Mouse (Mus musculus): ENCODE data around the gene Hacd2.

Hacd2 gene

DNA sequence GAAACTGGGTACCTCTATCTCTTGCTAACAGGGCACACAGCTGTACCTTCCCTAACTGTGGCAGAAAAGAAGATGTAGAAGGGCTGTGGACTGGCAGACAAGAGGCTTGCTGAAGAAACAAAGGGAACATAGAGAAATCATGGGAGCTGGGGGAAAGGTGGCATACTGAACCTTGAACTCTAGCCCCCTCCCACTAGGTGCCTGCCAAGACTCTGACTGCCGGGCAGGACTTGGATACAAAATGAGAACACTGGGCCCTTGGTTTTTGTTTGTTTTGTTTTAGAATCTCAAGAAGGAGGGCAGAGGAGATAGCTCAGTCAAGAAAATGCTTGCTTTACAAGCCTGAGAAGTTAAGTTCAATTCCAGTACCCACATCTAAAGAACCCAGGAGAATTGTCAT, 14.9 kb upstream of the Hacd2 start:
- no peak for DNase-seq

DNA sequence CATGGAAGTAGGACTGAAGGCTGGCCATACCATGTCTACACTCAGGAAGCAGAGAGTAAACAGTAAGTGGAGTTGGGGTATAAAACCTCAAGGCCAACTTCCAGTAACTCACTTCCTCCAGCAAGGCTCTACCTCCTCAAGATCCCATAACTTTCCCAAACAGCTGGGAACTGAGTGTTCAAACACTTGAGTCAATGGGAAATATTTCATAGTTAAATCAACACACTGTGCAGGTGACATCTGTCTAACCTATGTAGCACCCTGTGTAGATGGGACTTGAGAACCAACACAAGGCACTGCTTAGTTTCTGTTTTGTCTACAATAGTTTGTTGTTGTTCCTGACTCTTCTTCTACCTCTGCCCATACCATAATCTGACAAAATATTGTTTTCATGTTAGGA, 13.8 kb upstream of the Hacd2 start:
- no peak for DNase-seq

DNA sequence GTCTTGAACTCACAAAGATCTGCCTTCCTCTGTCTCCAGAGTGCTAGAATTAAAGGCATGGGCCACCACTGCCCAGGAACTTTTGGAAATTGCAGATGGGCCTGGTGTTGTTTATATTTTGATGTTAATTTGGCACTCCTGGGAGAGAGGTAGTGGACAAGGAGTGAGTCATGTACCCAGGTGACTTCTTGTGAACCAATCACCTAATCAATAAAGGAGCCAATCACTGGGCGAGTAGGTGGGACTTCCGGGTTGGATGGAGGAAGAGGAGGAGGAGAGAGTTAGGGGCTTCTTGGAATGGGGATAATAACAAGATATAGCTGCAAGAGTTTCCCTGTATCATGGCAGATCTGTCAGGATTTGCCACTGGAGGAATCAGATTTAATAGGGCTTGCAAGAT, 8.7 kb upstream of the Hacd2 start:
- no peak for DNase-seq

DNA sequence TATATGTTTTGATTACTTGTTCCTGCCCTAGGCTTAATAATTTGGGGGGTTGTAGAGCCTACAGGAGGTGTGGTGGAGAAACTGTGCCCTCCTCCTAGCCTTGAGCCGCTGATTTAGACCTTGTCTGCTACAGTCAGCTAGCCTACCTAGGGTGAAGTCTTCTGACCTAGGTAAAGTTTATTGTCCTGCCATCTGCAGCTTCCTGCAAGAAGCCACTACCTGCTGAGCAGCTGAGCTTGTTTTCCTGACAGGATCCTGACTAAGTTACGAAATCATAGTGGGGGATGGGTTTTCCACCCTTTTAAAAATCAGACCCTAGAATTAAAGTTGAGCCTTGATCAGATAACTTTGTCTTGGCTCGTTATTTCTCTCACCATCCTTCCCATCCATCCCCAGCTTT, 5.7 kb upstream of the Hacd2 start:
- DNase-seq = no peak

DNA sequence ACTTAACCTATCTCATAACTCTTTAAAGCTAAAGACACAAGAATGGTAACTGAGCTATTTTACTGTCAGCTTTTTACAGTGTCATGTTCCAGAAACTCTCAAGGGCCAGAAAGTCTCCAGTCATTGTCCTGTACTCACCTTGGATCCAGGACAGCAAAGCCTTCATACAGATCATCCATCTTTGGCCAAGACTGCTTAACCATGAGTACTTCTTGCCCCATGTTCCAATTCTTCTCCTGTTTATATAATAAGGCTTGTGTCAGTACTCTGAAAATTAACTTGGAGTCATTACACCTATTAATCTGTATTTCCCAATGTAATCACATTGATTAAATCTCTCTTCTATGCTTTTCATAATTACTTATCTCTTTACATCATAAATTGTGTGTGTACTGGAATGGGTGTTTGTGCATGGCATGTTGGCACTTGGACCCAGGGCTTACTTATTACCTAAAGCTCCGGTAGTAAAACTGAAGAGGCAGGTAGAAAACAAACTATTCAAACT, 3.7 kb upstream of the Hacd2 start:
- DNase-seq = no peak

DNA sequence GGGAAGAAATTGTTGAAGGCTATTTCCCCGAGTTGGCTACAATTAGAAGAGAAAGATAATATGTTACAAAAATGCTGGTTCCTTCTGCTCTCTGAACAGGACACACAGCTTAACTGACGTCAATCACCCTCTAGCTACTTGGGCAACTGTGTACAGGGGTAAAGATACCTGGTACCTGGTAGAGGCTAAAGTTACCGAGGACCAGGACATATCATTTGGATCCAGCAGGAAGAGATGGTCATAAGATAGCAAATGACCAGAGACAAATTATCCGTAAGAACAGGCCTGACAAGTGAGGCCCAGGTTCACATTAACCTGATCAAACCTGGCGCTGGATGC, 356 bp upstream of the Hacd2 start:
- DNase-seq = no peak

DNA sequence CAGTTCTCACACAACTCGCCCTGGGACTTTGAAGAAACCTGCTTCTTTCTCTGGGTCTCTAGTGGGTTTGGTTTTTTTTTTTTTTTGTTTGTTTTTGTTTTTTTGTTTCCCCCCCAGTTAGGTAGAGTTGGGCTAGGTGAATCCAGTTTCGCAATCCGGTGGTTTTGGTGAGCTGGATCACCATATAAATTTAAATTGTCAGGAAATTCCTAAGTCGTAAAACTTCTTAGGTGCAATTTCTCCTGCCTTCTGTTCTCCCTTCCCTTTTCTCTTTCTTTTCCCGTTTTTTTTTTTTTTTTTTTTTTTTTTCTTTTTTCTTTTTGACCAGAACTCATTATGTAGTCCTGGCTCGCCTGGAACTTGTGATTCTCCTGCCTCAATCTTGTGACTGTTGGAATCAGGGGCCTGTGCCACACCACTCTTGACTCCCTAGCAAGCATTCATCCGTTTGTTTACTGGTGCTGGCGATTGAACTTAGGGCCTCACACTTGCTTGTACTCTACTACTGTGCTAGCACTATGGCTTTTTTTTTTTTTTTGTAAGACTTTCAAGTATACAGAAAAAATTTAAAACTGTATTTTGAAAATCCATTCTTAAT, 1.0 kb downstream of the Hacd2 start:
- no peak for DNase-seq

DNA sequence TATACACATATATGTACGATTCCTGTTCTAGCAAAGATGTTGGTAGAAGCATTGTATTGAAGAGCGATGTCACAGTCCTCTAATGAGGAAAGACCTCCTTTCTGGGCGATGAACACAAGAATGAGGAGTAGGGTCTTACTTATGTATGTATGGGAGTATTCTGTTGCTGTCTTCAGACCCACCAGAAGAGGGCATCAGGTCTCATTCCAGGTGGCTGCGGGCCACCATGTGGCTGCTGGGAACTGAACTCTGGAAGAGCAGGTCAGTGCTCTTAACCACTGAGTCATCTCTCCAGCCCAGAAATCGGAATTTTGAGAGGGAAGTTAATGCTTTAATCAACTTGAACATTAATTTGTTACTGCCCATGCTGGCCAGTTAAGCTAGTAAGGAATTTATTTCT, 2.1 kb downstream of the Hacd2 start:
- no peak for DNase-seq

DNA sequence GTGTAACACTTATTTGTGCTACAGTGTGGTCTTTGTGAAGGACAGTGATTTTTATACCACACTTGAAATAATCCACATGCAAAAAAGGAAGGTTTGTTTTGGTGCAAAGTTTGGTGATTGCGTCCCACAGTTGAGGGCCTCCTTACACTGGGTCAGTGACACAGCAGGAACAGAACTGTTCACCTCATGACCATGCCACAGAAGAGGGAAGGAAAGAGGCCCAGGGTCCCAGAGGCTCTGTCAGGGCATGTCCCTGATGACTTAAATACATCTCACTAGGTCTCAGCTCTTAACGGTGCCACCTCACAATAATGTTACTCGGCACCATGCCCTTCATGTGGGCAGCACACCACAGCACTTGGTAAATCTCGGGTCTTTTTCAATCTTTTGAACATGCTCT, 3.1 kb downstream of the Hacd2 start:
- no peak for DNase-seq

DNA sequence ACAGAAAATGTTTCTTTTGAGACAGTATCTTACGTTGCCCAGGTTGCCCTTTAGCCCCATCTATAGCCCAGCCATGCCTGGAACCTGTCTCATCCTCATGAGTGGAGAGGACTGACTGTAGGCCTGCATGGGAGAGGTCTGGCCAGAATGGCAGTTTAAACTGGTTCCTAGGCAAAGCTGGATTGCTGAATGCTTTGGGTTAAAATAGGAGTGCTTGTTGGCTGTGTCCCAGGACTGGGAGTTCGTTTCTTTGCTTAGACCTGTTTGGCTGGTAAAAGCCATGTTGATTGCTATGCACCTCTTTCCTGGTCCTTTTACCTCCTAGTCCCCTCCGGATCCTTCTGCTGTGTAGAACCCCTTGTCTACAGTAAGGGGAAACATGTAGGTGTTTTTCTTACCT, 11.0 kb downstream of the Hacd2 start:
- DNase-seq = no peak

DNA sequence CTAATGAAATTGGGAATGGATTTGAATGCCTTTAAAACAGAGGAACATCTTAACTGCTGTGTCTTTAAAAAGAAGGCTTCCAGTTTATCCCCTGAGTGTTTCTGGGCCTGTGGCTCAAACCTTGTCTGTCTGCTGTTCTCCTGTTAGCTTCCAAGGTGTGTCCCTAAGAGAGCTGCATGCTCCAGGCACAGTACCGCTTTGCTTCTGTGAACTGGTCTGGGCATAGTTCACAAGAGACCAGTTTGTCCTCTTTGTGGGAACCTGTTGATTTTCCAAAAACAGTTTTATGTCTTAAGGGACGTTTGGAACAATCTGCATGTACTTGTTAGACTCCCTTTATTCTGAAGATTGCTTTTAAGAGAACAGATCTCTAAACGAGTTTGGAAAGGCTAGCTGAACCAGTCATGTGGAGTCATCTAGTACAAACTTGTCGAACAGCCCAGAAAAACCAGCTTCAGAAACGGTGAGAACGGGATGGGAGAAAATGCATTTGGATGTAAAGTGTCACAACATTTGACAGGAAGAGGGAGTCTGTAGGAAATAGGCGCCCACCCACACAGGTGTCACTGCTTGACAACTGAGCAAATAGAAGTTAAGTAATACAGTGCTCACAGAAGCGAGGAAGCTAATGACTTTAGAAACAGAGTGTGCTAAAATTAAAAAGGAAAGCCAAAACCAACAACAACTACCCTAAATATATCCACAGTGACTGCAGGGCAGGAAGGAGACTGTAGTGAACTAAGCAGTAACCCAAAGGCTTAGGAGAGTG, 11.8 kb downstream of the Hacd2 start:
- no peak for DNase-seq

DNA sequence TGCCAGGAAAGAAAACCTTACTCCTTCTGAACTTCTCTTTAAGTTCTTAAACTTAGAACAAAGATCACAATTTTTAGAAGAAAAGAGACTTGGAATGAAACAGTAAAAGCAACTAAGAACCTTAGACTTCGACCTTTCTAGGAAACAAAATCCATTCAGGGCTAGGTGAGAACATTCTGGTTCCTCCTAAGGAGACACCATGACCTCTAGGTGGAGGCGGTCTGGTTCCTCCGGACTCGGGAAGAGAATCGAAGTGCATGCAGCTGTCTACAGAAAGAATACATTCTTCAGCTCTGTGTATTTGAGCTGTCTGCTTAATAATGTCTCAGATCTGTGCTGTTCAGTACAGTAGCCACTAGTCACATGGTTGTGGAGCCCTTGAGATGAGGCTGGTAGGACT, 12.7 kb downstream of the Hacd2 start:
- no peak for DNase-seq

DNA sequence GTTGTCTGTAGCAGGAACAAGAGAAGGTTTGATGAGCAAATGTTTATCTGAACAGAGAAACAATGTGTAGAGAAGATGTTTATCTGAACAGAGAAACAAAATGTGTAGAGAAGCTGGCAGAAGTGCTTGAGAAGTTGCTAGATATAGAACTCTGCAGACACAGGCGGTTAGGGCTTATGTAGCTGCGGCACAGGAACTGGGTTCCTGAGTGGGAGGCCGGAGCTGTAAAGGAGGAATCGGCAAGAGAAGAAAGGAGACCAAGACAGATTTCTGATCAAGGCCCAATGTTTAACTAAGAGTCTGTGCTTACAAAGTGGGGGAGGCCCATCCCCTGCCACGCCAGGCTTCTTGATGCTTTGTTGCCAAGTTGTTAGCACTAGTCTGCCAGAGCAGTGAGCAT, 14.5 kb downstream of the Hacd2 start:
- DNase-seq = no peak

DNA sequence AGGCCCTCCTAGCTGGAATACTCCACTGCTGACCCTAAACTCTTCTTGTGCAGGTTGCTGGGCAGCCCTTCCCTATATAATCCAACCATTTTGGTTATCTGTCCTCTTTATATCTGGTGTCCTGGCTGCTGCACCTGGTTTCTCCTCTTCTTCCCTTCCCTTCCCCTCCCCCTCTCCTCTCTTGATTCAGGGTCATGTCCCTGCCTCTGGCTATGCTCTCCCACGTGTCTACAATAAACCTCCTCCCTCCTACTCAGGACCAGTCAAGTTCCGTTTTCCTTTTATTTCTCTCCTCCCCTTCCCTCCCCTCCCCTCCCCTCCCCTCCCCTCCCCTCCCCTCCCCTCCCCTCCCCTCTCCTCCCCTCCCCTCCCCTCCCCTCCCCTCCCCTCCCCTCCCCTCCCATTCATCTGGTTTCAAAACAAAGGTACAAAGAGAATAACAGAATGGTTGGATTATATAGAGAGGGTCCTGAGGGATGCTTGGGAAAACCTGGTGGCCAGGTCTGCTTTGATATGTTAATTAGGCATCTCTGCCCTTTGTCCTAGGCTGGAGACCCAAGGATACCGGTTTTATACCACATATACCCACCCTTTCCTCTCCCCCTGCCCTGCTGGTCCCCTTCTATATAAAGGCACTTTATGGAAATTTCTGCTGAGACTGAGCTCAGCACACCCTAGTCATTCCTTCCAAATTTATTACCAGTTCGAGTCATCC, 16.3 kb downstream of the Hacd2 start:
- DNase-seq = no peak

DNA sequence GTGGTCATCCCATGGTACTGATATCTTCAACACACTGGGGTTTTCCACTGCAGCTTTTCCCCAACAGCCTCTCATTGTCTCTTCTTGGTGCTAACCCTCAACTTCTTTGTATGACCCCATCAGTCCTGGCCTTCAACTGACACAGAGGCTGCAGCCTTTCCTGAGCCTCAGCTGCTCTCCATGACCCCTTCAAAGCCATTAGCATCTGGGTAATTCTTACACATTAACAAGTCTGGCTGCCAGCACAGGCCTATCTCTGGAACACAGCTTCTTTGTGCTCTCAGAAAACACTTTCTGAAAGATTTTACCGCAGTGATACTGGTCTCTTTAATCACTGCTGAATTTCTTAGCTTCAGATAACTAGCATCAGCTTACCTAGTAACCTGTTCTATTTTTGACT, 17.9 kb downstream of the Hacd2 start:
- no peak for DNase-seq

DNA sequence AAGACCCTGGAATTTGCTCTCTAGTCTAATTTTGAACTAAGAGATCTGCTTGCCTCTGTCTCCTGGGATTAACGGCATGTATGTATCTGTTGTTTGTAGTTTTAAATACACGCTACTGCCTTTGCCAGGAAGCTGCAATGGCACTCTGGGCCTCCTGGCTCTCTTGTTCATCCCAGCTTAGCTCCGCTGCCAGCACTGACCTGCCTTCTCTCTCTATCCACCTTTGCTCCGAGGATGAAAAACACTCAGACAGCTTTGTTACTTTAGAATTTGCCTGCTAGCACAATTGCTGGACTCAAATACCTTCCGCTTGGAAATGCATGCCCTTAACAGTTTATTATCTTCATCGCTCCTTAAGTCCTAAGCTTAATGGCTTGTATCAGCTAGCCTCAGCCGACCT, 18.8 kb downstream of the Hacd2 start:
- no peak for DNase-seq

DNA sequence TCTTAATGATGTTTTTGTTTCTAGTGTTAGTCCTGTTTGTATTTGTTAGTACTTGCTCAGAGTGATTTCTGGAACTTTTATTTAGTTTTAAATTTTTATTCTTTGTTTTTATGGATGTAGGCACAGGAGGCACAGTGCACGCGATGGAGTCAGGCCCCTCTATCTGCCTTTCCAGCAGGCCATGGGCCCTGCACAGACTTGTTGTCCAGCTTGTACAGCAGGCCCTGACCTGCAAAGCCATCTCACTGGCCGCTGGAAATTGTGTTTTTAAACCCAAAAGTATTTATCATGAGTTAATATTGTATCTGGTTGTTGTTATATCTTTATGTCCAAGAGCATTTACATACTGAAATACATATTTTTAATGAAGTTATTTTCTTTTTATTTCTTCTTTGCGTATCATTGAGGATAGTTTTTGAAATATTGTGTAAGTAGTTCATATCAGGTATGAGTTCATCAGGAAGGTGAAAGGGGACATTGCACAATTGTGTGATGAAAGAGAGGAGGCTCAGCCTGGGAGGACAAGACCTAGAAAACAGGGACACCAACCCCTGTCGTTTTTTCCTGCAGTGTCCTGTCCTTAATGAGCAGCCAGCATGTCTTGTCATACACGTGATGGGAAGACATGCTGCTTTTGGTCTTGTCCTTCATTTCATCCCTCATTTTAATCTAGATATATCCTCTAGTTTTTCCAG, 24.0 kb downstream of the Hacd2 start:
- no peak for DNase-seq

DNA sequence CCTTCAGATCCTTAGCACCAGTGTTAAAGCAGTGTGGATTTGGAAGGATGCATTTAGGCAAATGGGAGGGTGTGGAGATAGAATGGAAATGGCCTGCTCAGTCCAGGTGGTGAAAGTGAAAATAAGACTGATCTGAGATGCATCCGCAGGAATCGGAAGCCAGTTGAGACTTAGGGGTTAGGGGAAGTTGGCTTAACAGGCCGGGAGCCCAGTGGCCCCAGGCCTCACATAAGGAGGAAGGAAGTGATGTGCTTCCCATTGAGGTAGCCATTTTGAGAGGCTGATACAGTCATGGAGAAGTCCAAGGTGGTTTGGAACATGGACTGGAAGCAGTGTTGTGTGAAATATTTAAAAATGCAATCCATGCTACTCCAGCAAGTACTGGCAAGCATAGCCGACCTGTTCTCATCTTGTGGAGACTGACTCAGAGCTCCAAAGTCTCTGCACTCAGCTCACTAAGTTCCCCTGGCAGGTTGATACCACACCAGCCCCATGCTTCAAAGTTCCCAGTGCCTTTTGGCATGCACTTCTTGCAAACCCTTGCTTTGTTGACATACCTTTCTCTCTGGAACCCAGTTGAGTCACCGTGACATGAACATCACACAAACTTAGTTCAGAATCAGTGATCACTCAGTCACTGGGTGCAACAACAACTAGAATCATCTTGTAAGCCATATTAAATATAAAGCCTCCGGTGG, 25.2 kb downstream of the Hacd2 start:
- no peak for DNase-seq

DNA sequence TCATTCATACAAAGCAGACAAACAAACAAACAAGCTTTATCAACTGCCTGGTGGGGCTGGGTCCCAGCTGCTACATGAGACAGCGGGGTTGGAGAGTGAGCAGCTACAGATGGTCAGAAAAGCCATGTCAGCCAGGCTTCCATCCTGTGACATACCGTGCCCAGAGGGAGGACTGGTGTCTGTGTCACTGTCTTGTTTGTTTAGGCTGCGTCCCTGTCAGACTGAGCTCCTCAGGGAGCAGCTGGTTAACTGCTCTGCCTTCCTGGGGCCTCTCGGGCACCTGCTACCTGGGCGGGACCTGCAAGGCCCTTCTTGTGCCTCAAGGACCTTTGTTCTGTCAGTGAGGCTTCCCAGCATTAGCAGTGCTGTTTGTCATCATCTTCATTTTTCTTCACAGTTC, 28.8 kb downstream of the Hacd2 start:
- peak; percentile 35 to 44 for DNase-seq

DNA sequence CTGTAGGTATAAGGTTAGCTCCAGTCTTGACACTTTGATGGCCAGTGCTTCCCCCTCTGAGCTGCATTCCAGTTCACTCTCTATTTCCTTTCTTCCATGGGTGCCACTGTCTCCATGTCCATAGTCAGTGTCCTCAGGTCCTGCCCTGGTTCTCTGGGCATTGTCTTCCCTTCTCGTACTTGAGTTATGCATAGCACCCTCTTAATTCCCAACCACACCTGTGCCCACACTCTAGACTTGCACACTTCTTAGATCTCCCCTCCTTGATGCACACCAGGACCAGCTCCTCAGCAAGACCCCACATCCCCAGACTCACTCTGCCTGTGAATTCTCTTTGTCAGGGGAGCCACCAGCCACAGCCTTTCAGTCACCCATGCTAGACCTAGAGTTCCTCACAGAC, 30.0 kb downstream of the Hacd2 start:
- no peak for DNase-seq

DNA sequence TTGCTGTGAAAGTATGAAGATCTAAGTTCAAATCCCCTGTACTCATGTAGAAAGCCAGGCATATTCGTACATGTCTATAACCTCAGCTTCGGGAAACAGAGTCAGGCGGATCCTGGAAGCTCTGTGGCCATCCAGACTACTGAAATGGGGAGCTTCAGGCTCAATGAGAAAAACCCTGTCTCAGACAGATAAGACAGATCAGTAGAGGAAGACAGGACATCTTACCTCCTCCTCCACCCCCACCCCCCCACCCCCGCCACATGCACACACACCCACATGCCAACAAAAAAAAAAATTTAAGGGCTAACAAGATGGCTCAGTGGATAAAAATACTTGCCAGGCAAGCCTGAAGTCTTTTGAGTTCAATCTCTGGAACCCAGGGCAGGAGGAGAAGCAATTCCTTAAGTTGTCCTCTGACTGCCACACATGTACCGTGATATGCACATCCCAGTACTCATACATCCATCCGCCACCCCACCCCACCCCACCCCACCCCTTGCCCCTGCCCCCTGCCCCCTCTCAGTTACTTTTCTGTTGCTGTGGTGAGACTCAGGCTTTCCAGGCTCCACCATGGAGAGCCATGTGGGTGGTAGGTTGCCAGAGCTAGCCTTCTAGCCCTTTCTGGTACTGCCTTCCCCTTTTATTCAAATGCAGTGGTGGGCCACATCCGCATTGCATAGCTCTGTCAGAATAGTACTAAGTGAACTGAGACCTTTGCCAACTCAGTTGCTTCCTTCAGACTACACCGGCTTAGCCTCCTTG, 32.4 kb downstream of the Hacd2 start:
- no peak for DNase-seq

DNA sequence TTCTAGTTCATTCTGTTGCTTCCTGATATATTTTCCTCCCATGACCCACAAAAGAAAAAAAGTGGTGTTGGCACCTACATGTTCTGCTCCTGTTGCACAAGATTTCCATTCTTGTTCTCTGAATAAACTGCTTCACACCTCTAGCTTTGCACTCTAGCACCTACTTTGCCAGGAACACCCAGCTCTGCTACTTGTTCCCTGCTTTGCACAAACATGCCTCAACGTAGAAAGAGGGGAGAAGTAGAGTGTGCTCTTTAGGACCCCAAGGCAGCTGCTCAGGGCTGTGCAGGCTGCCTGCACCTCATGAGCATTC, 32.9 kb downstream of the Hacd2 start:
- no peak for DNase-seq

DNA sequence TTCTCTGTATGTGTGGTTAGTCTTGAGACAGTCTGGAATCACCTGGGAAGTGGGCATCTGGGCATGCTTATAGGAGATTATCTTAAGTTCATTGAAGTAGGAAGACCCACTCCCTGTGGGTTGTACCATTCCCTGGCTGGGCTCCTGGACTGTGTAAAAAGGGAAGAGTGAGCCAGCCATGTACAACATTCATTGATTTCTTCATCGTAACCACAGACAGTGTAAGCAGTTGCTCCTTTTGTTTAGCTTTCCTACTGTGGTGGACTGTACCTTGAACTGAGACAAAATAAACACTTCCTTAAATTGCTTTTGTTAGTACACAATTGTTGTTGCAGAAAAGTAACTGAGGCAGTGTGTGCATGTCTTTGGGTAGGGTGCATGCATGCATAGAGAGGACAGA, 33.6 kb downstream of the Hacd2 start:
- no peak for DNase-seq
